ENCODE assay signal across 7 mouse cellular contexts in the genomic region with DNA sequence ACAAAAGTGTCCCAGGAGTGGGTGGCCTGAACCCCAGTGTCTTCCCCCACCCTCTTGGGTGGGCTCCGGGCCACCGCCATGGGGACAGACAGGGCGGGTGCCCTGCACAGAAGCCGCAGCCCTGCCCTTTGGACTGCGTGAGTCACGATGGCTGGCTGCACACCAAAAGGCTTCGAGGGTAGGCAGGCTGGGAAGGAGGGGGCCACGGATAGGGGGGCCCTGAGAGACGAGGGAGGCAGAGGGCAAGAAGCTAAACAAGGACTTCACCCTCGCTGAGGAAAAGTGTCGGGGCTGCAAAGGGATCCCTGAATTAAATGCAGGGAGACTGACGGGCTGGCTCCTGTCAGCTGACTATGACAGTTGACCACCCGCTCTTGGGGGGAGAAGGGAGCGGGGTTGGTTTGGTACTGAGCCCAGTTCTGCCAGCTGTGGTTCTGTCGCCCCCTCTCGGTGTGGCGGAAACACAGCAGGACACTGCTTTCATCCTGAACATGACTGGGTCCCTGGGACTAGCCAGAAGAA. TPM values are rescaled to one million over a fixed set of nuclear protein-coding genes. Genes with fewer than 3 reads are reported as not detected.
DNase-seq lines count a peak whose midpoint lies in the region; ATAC-seq and TF ChIP-seq lines count a peak whose summit lies in the region.

No protein-coding gene starts in this region.

- ATAC-seq in Patski: peak; percentile 34
- ATAC-seq in megakaryocyte progenitor cell, adult 5-6 weeks (replicated peaks; ENCODE audit: poor library complexity): peak; percentile 21; the same call in 1 of the 2 replicates
- ATAC-seq in frontal cortex, adult (ENCODE audit: low TSS enrichment): no peak

- H3K4me1 ChIP-seq in E14TG2a.4 (replicated peaks; ENCODE audit: low read depth, low read length): peaks cover 12% of the 10 kb centered on the region

- peak; percentile 33 for TF ChIP-seq CTCF in E14TG2a.4 (conservative IDR thresholded peaks at IDR 0.05; ENCODE audit: low read length)
- TF ChIP-seq CTCF in Patski (IDR thresholded peaks at IDR 0.05): no peak

- H3K27me3 ChIP-seq in E14TG2a.4 (ENCODE audit: insufficient read depth, low read length) (peaks cover 32% of the 10 kb centered on the region), Patski (no peaks in the 10 kb centered on the region)

- H3K9me3 ChIP-seq in E14TG2a.4 (ENCODE audit: low read length): peaks cover under 1% of the 10 kb centered on the region; the same call in 1 of the 2 replicates

- H3K4me3 ChIP-seq in E14TG2a.4 (replicated peaks; ENCODE audit: low read length): peak overlapping the region; percentile 50

- in situ Hi-C loops in Patski (cut with MboI; ENCODE audit: low pct_unique_long_range_greater_than_20kb): loop anchor here (5.0 kb wide), 1 partner anchor 48 kb away; no protein-coding TSS in a partner anchor

- no peak for DNase-seq in Patski (ENCODE audit: low read depth, low spot score)
- DNase-seq in heart, adult 9 months (ENCODE audit: low spot score in 2 of 2): peak; percentile 65 to 68
- DNase-seq in kidney, adult 8-10 months: peak; percentile 72 to 77
- no peak for DNase-seq in spleen, postnatal 36 days (ENCODE audit: low spot score in 2 of 2)

- H3K36me3 ChIP-seq in E14TG2a.4 (ENCODE audit: insufficient read depth, low read length): no peaks in the 10 kb centered on the region

- CTCF ChIA-PET in Patski (lab: Charles Lee): interaction anchor here (1.0 kb wide), 1 partner anchor 9 kb away, joined by 3 read pairs; no protein-coding TSS in a partner anchor

- POLR2A ChIA-PET in Patski (lab: Charles Lee): interaction anchor here (1.4 kb wide), 1 partner anchor 42 kb away, joined by 3 read pairs; no protein-coding TSS in a partner anchor

RNA-seq across cellular contexts. Expression of a gene that starts 5.2 kb away (rescaled TPM):
- polyA plus RNA-seq in Patski (2021): 0.03 TPM
- total RNA-seq in megakaryocyte progenitor cell, adult 5-6 weeks (2015): 0.07 and 1.0 TPM in 2 replicates
- 0.27 and 0.42 TPM in 2 replicates for total RNA-seq in megakaryocyte progenitor cell, adult 5-6 weeks (2017)

RNA-seq across cellular contexts. Expression of a gene that starts 43.2 kb away (rescaled TPM):
- not detected for polyA plus RNA-seq in Patski (2021)
- total RNA-seq in megakaryocyte progenitor cell, adult 5-6 weeks (2015): not detected in 2 replicates
- total RNA-seq in megakaryocyte progenitor cell, adult 5-6 weeks (2017): not detected in 2 replicates

RNA-seq across cellular contexts. Expression of a gene that starts 59.8 kb away (rescaled TPM):
- 1.3 TPM for polyA plus RNA-seq in Patski (2021)
- total RNA-seq in megakaryocyte progenitor cell, adult 5-6 weeks (2015): 0.69 and 1.0 TPM in 2 replicates
- 2.3 and 3.0 TPM in 2 replicates for total RNA-seq in megakaryocyte progenitor cell, adult 5-6 weeks (2017)

Comparison
In these comparisons a context has a peak if more than half of its experiments do, and no peak if none do; other contexts are left out.
1. DNase-seq: peak in heart, adult 9 months (2 of 2) and kidney, adult 8-10 months (2 of 2); none in Patski (single experiment) and spleen, postnatal 36 days (0 of 2).